Mouse (Mus musculus): Measurements from ENCODE around the gene Sec24d. TPM values are rescaled to one million over a fixed set of nuclear protein-coding genes. Genes with fewer than 3 reads are reported as not detected.

The Sec24d gene
- polyA plus RNA-seq, 1 experiment: 17.2 TPM

- Histone ChIP-seq H3K4me3 (ENCODE audit: extremely low read depth, insufficient read depth, insufficient read length) (no peak overlapping the region), H3K27ac (ENCODE audit: insufficient read depth, low read length) (no peak overlapping the region), H3K27me3 (ENCODE audit: control insufficient read depth, insufficient read depth, low read length) (no peaks in the 10 kb centered on the region), H3K36me3 (ENCODE audit: control insufficient read depth, insufficient read depth, low read length) (no peaks in the 10 kb centered on the region), H3K4me1 (ENCODE audit: control insufficient read depth, insufficient read depth, insufficient read length) (no peaks in the 10 kb centered on the region)
- DNase-seq (ENCODE audit: low read depth in 1 of 2, low spot score in 2 of 2): no peak
- WGBS: 46% methylated on average over 5 of the region's 5 CpGs
- TF ChIP-seq POLR2A (IDR thresholded peaks at IDR 0.05; ENCODE audit: low read depth, low read length) (no peak), CTCF (IDR thresholded peaks at IDR 0.05; ENCODE audit: extremely low read depth, insufficient read depth, insufficient read length, insufficient replicate concordance) (no peak)
Measured at GRCm38 (mm10) chr3:123313477-123313876, 46.2 kb downstream of the Sec24d start.

- Histone ChIP-seq H3K27ac (ENCODE audit: insufficient read depth, low read length) (no peak overlapping the region), H3K27me3 (ENCODE audit: control insufficient read depth, insufficient read depth, low read length) (no peaks in the 10 kb centered on the region), H3K4me1 (ENCODE audit: control insufficient read depth, insufficient read depth, insufficient read length) (no peaks in the 10 kb centered on the region), H3K4me3 (ENCODE audit: extremely low read depth, insufficient read depth, insufficient read length) (no peak overlapping the region), H3K36me3 (ENCODE audit: control insufficient read depth, insufficient read depth, low read length) (no peaks in the 10 kb centered on the region)
- TF ChIP-seq CTCF (IDR thresholded peaks at IDR 0.05; ENCODE audit: extremely low read depth, insufficient read depth, insufficient read length, insufficient replicate concordance) (no peak), POLR2A (IDR thresholded peaks at IDR 0.05; ENCODE audit: low read depth, low read length) (no peak)
- DNase-seq (ENCODE audit: low read depth in 1 of 2, low spot score in 2 of 2): no peak
- 52% methylated on average over 12 of the region's 12 CpGs for WGBS
Measured at GRCm38 (mm10) chr3:123313920-123314614, 46.8 kb downstream of the Sec24d start.

DNA sequence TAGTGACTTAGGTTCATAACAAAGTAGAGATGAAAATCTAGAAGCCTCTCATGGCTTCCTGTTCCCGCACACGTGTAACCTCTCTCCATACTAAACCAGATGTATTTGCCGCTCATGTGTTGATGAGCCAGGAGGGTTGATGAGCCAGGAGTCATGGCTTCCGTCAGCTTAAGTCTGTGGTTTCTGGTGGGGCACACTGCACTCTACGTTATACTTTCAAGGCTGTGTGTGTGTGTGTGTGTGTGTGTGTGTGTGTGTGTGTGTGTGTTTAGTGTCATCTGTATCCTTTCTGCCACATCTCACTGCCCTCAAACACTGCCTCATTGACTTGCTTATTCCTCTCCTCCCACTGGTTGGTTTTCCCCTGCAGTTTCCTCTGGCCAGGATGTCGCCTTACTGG, 48.8 kb downstream of the Sec24d start:
- WGBS: 27% methylated on average over 6 of the region's 6 CpGs
- Histone ChIP-seq H3K4me3 (ENCODE audit: extremely low read depth, insufficient read depth, insufficient read length) (no peak overlapping the region), H3K27ac (ENCODE audit: insufficient read depth, low read length) (peak overlapping the region; percentile 23; the same call in 1 of the 2 replicates), H3K36me3 (ENCODE audit: control insufficient read depth, insufficient read depth, low read length) (no peaks in the 10 kb centered on the region), H3K27me3 (ENCODE audit: control insufficient read depth, insufficient read depth, low read length) (no peaks in the 10 kb centered on the region), H3K4me1 (ENCODE audit: control insufficient read depth, insufficient read depth, insufficient read length) (no peaks in the 10 kb centered on the region)
- no peak for DNase-seq (ENCODE audit: low read depth in 1 of 2, low spot score in 2 of 2)
- no peak for TF ChIP-seq CTCF (IDR thresholded peaks at IDR 0.05; ENCODE audit: extremely low read depth, insufficient read depth, insufficient read length, insufficient replicate concordance)
- no peak for TF ChIP-seq POLR2A (IDR thresholded peaks at IDR 0.05; ENCODE audit: low read depth, low read length)

GRCm38 (mm10) chr3:123317081-123317480, 49.8 kb downstream of the Sec24d start:
- no peaks in the 10 kb centered on the region for H3K4me1 ChIP-seq (ENCODE audit: control insufficient read depth, insufficient read depth, insufficient read length)
- WGBS: 83% methylated on average over 9 of the region's 9 CpGs
- H3K27ac ChIP-seq (ENCODE audit: insufficient read depth, low read length): no peak overlapping the region
- H3K4me3 ChIP-seq (ENCODE audit: extremely low read depth, insufficient read depth, insufficient read length): no peak overlapping the region
- no peaks in the 10 kb centered on the region for H3K36me3 ChIP-seq (ENCODE audit: control insufficient read depth, insufficient read depth, low read length)
- TF ChIP-seq CTCF (IDR thresholded peaks at IDR 0.05; ENCODE audit: extremely low read depth, insufficient read depth, insufficient read length, insufficient replicate concordance) (no peak), POLR2A (IDR thresholded peaks at IDR 0.05; ENCODE audit: low read depth, low read length) (no peak)
- DNase-seq (ENCODE audit: low read depth in 1 of 2, low spot score in 2 of 2): no peak
- H3K27me3 ChIP-seq (ENCODE audit: control insufficient read depth, insufficient read depth, low read length): no peaks in the 10 kb centered on the region

DNA sequence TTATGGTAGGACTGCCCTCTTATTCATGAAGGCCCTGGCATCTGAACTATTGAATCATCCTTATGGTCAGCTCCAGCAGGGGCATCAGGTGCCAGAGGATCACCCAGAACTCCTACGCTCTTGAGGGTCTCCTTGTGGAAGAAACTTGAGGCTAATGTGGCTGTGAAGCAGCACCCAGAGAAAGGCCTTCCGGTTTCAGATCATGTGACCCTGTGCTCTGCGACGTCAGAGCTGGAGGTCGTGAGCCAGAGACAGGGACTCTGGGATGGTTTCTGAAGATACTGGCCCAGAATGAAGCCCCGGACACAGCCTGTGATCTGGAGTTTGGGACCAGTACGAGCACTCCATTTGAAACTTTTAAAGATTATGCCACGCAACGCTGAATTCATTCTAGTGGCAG, 53.1 kb downstream of the Sec24d start:
- DNase-seq (ENCODE audit: low read depth in 1 of 2, low spot score in 2 of 2): no peak
- Histone ChIP-seq H3K4me3 (ENCODE audit: extremely low read depth, insufficient read depth, insufficient read length) (no peak overlapping the region), H3K4me1 (ENCODE audit: control insufficient read depth, insufficient read depth, insufficient read length) (no peaks in the 10 kb centered on the region), H3K36me3 (ENCODE audit: control insufficient read depth, insufficient read depth, low read length) (no peaks in the 10 kb centered on the region), H3K27ac (ENCODE audit: insufficient read depth, low read length) (no peak overlapping the region), H3K27me3 (ENCODE audit: control insufficient read depth, insufficient read depth, low read length) (no peaks in the 10 kb centered on the region)
- 86% methylated on average over 9 of the region's 9 CpGs for WGBS
- TF ChIP-seq CTCF (IDR thresholded peaks at IDR 0.05; ENCODE audit: extremely low read depth, insufficient read depth, insufficient read length, insufficient replicate concordance) (no peak), POLR2A (IDR thresholded peaks at IDR 0.05; ENCODE audit: low read depth, low read length) (no peak)

GRCm38 (mm10) chr3:123321612-123322011, 54.4 kb downstream of the Sec24d start:
- no peak for TF ChIP-seq CTCF (IDR thresholded peaks at IDR 0.05; ENCODE audit: extremely low read depth, insufficient read depth, insufficient read length, insufficient replicate concordance)
- TF ChIP-seq POLR2A (IDR thresholded peaks at IDR 0.05; ENCODE audit: low read depth, low read length): no peak
- DNase-seq (ENCODE audit: low read depth in 1 of 2, low spot score in 2 of 2): no peak
- Histone ChIP-seq H3K4me3 (ENCODE audit: extremely low read depth, insufficient read depth, insufficient read length) (no peak overlapping the region), H3K36me3 (ENCODE audit: control insufficient read depth, insufficient read depth, low read length) (no peaks in the 10 kb centered on the region), H3K27me3 (ENCODE audit: control insufficient read depth, insufficient read depth, low read length) (no peaks in the 10 kb centered on the region), H3K4me1 (ENCODE audit: control insufficient read depth, insufficient read depth, insufficient read length) (no peaks in the 10 kb centered on the region), H3K27ac (ENCODE audit: insufficient read depth, low read length) (no peak overlapping the region)
- 84% methylated on average over 6 of the region's 6 CpGs for WGBS

DNA sequence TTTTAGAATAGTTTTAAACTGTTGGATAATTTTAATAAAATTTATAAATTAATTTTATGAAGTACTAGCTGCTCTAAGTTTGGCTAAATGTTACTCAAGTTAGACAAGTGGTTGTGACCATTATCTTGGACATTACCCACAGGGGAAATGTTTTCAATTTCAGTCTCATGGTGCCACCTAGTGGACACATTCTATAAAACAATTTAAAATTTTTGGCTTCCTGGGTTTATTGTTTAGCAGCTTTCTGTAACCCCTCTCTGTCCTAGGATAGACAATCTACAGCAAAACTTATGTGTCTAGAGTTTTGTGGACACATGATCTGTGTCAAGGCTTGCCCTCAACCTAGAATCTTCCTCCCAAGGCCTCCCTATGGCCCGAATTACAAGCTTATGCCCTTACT, 54.9 kb downstream of the Sec24d start:
- no peaks in the 10 kb centered on the region for H3K27me3 ChIP-seq (ENCODE audit: control insufficient read depth, insufficient read depth, low read length)
- H3K36me3 ChIP-seq (ENCODE audit: control insufficient read depth, insufficient read depth, low read length): no peaks in the 10 kb centered on the region
- H3K4me1 ChIP-seq (ENCODE audit: control insufficient read depth, insufficient read depth, insufficient read length): no peaks in the 10 kb centered on the region
- 55% methylated on average over 1 of the region's 1 CpGs for WGBS
- TF ChIP-seq POLR2A (IDR thresholded peaks at IDR 0.05; ENCODE audit: low read depth, low read length): no peak
- TF ChIP-seq CTCF (IDR thresholded peaks at IDR 0.05; ENCODE audit: extremely low read depth, insufficient read depth, insufficient read length, insufficient replicate concordance): no peak
- H3K4me3 ChIP-seq (ENCODE audit: extremely low read depth, insufficient read depth, insufficient read length): no peak overlapping the region
- no peak overlapping the region for H3K27ac ChIP-seq (ENCODE audit: insufficient read depth, low read length)
- DNase-seq (ENCODE audit: low read depth in 1 of 2, low spot score in 2 of 2): no peak
